In genomic region chr17:36869955-36870810, GRCm38 (mm10) we compare ENCODE assay signal across 12 mouse cellular contexts. TPM values are rescaled to one million over a fixed set of nuclear protein-coding genes. Genes with fewer than 3 reads are reported as not detected.
DNase-seq lines count a peak whose midpoint lies in the region; ATAC-seq lines count a peak whose summit lies in the region.
"Had no signal": no experiment of that assay in that cellular context is flagged by ENCODE, and none has a peak within 500 bp of the region (broad histone marks: within the 10 kb centered on the region; RNA-seq: fewer than 3 reads in every experiment).

No protein-coding gene starts in this region.

- peak; percentile 31 for DNase-seq in adrenal gland, postnatal 10 days
- no peak for DNase-seq in adrenal gland, adult 2 months
- DNase-seq in kidney, postnatal 14 days = peak; percentile 31
- DNase-seq in lung, postnatal 36 days = peak; percentile 8
- DNase-seq in right cerebral cortex, adult 2 months (ENCODE audit: low spot score in 2 of 2) = no peak
- DNase-seq: thymus, postnatal 14 days had no signal

- H3K9me3 ChIP-seq in kidney, embryonic 14.5 days (ENCODE audit: control insufficient read depth, low read length) = no peaks in the 10 kb centered on the region

- H3K4me1 ChIP-seq in kidney, embryonic 14.5 days (ENCODE audit: control insufficient read depth, insufficient read depth, low read length) = no peaks in the 10 kb centered on the region

- H3K4me3 ChIP-seq in kidney, embryonic 14.5 days (ENCODE audit: low read length) = no peak overlapping the region

- no peak; the same call in 1 of the 2 replicates for ATAC-seq in kidney, embryonic 14.5 days (ENCODE audit: low FRiP score, low TSS enrichment)
- ATAC-seq in erythroid progenitor cell, adult 5-6 weeks (replicated peaks; ENCODE audit: low FRiP score, poor library complexity, severe bottlenecking) = peak; percentile 66
- no peak for ATAC-seq in granulocyte monocyte progenitor cell, adult 5-6 weeks (replicated peaks; ENCODE audit: poor library complexity, severe bottlenecking)

- no peak overlapping the region for H3K4me2 ChIP-seq in kidney, embryonic 14.5 days (replicated peaks; ENCODE audit: low read depth, low read length)

- H3K9ac ChIP-seq in kidney, embryonic 14.5 days (ENCODE audit: low read depth, low read length) = no peak overlapping the region

- peaks cover 22% of the 10 kb centered on the region for H3K27me3 ChIP-seq in kidney, embryonic 14.5 days (ENCODE audit: control insufficient read depth, insufficient read depth, low read length)

- H3K27ac ChIP-seq in kidney, embryonic 14.5 days (ENCODE audit: low read depth, low read length) = no peak overlapping the region

- 81% methylated on average over 25 of the region's 25 CpGs for WGBS in kidney, embryonic 14.5 days

- H3K36me3 ChIP-seq in kidney, embryonic 14.5 days (ENCODE audit: control insufficient read depth, insufficient read depth, low read length) = no peaks in the 10 kb centered on the region

RNA-seq across cellular contexts. Expression of gene Trim10, which starts 0.8 kb away (rescaled TPM):
- 1 to 10 TPM; 2.1 to 5.4 TPM for total RNA-seq in adrenal gland, postnatal 10 days (2021)
- under 1 TPM; 0.12 to 0.14 TPM for total RNA-seq in adrenal gland, adult 2 months (2021)
- 0.04 TPM in 1 of 2 replicates, not detected in the other for polyA plus RNA-seq in adrenal gland, adult 2 months (2012; rRNA removed)
- polyA plus RNA-seq in kidney, embryonic 14.5 days (2014; fragmentation: Nextera tagmentation; extraction: Ambion mirVana) = 1.3 and 2.9 TPM in 2 replicates
- total RNA-seq in erythroid progenitor cell, adult 5-6 weeks (2015; ENCODE audit: low replicate concordance) = 270 and 287 TPM in 2 replicates
- total RNA-seq in erythroid progenitor cell, adult 5-6 weeks (2017; ENCODE audit: low replicate concordance) = 428 and 543 TPM in 2 replicates
- total RNA-seq in granulocyte monocyte progenitor cell, adult 5-6 weeks (2014; fragmentation: Nextera tagmentation) = not detected in 2 replicates
- total RNA-seq in granulocyte monocyte progenitor cell, adult 5-6 weeks (2017) = 0.39 TPM in 1 of 2 replicates, not detected in the other
- total RNA-seq: left cerebral cortex, adult 8-10 months had no signal

RNA-seq across cellular contexts. Expression of gene Trim15, which starts 3.2 kb away (rescaled TPM):
- total RNA-seq in adrenal gland, postnatal 10 days (2021) = not detected
- total RNA-seq in adrenal gland, adult 2 months (2021) = not detected
- polyA plus RNA-seq in adrenal gland, adult 2 months (2012; rRNA removed) = not detected in 2 replicates
- polyA plus RNA-seq in kidney, embryonic 14.5 days (2014; fragmentation: Nextera tagmentation; extraction: Ambion mirVana) = 0.10 and 0.23 TPM in 2 replicates
- 2.2 TPM in 1 of 2 replicates, not detected in the other for total RNA-seq in erythroid progenitor cell, adult 5-6 weeks (2015; ENCODE audit: low replicate concordance)
- total RNA-seq in erythroid progenitor cell, adult 5-6 weeks (2017; ENCODE audit: low replicate concordance) = 0.51 and 1.4 TPM in 2 replicates
- not detected in 2 replicates for total RNA-seq in granulocyte monocyte progenitor cell, adult 5-6 weeks (2014; fragmentation: Nextera tagmentation)
- not detected in 2 replicates for total RNA-seq in granulocyte monocyte progenitor cell, adult 5-6 weeks (2017)

RNA-seq across cellular contexts. Expression of gene Trim40, which starts 19.7 kb away (rescaled TPM):
- not detected for total RNA-seq in adrenal gland, postnatal 10 days (2021)
- 1 to 10 TPM in 1 of 2 experiments, under 1 TPM in 1; 0.23 to 1.3 TPM for total RNA-seq in adrenal gland, adult 2 months (2021)
- polyA plus RNA-seq in adrenal gland, adult 2 months (2012; rRNA removed) = 0.33 and 0.86 TPM in 2 replicates
- polyA plus RNA-seq in kidney, embryonic 14.5 days (2014; fragmentation: Nextera tagmentation; extraction: Ambion mirVana) = not detected in 2 replicates
- not detected in 2 replicates for total RNA-seq in erythroid progenitor cell, adult 5-6 weeks (2015; ENCODE audit: low replicate concordance)
- total RNA-seq in erythroid progenitor cell, adult 5-6 weeks (2017; ENCODE audit: low replicate concordance) = 1.8 TPM in 1 of 2 replicates, not detected in the other
- total RNA-seq in granulocyte monocyte progenitor cell, adult 5-6 weeks (2014; fragmentation: Nextera tagmentation) = not detected in 2 replicates
- not detected in 2 replicates for total RNA-seq in granulocyte monocyte progenitor cell, adult 5-6 weeks (2017)
- polyA plus RNA-seq: embryonic facial prominence, embryonic 11.5 days; neural tube, embryonic 11.5 days had no signal

RNA-seq across cellular contexts. Expression of gene Trim31, which starts 27.7 kb away (rescaled TPM):
- total RNA-seq in adrenal gland, postnatal 10 days (2021) = not detected
- not detected for total RNA-seq in adrenal gland, adult 2 months (2021)
- polyA plus RNA-seq in adrenal gland, adult 2 months (2012; rRNA removed) = not detected in 2 replicates
- polyA plus RNA-seq in kidney, embryonic 14.5 days (2014; fragmentation: Nextera tagmentation; extraction: Ambion mirVana) = not detected in 2 replicates
- not detected in 2 replicates for total RNA-seq in erythroid progenitor cell, adult 5-6 weeks (2015; ENCODE audit: low replicate concordance)
- not detected in 2 replicates for total RNA-seq in erythroid progenitor cell, adult 5-6 weeks (2017; ENCODE audit: low replicate concordance)
- total RNA-seq in granulocyte monocyte progenitor cell, adult 5-6 weeks (2014; fragmentation: Nextera tagmentation) = not detected in 2 replicates
- not detected in 2 replicates for total RNA-seq in granulocyte monocyte progenitor cell, adult 5-6 weeks (2017)
- total RNA-seq: left cerebral cortex, adult 8-10 months had no signal
- polyA plus RNA-seq: embryonic facial prominence, embryonic 11.5 days; neural tube, embryonic 11.5 days had no signal

RNA-seq across cellular contexts. Expression of gene Trim26, which starts 33.2 kb away (rescaled TPM):
- 10 to 100 TPM; 43.1 to 49.5 TPM for total RNA-seq in adrenal gland, postnatal 10 days (2021)
- 10 to 100 TPM; 49.1 to 54.6 TPM for total RNA-seq in adrenal gland, adult 2 months (2021)
- 38.8 and 40.9 TPM in 2 replicates for polyA plus RNA-seq in adrenal gland, adult 2 months (2012; rRNA removed)
- polyA plus RNA-seq in kidney, embryonic 14.5 days (2014; fragmentation: Nextera tagmentation; extraction: Ambion mirVana) = 23.7 and 32.3 TPM in 2 replicates
- 41.8 and 46.5 TPM in 2 replicates for total RNA-seq in erythroid progenitor cell, adult 5-6 weeks (2015; ENCODE audit: low replicate concordance)
- 13.9 and 15.8 TPM in 2 replicates for total RNA-seq in erythroid progenitor cell, adult 5-6 weeks (2017; ENCODE audit: low replicate concordance)
- 16.1 and 25.1 TPM in 2 replicates for total RNA-seq in granulocyte monocyte progenitor cell, adult 5-6 weeks (2014; fragmentation: Nextera tagmentation)
- 8.4 and 11.9 TPM in 2 replicates for total RNA-seq in granulocyte monocyte progenitor cell, adult 5-6 weeks (2017)

Comparison
In these comparisons a context has a peak if more than half of its experiments do, and no peak if none do; other contexts are left out.
1. DNase-seq: peak in adrenal gland, postnatal 10 days (single experiment), kidney, postnatal 14 days (single experiment) and lung, postnatal 36 days (single experiment); none in adrenal gland, adult 2 months (single experiment) and right cerebral cortex, adult 2 months (0 of 2).
2. RNA of gene Trim10, which starts 0.8 kb away (total RNA-seq): 270 to 543 TPM in erythroid progenitor cell, adult 5-6 weeks; 2.1 to 5.4 TPM in adrenal gland, postnatal 10 days, 0.12 to 0.14 TPM in adrenal gland, adult 2 months and 0.39 TPM in granulocyte monocyte progenitor cell, adult 5-6 weeks; every median in the first group is over 10 times any median in the second.